Mouse (Mus musculus): ENCODE measurements at regions not wholly inside any gene's neighbourhood (a gene's known extent, or its start where the extent isn't known, plus 50 kb on each side); places are given as distances from the start of the nearest gene placed in this dataset.
"Not testable (repeated sequence)": the region's sequence is repeated elsewhere in the genome, so short reads cannot be mapped to it uniquely, and the experiment has no call there.

GRCm38 (mm10) chr3:40405095-40405948, 125.8 kb upstream of the Intu start:
- no peak for DNase-seq

- no peak for DNase-seq
Measured at GRCm38 (mm10) chr3:40405949-40406236, 125.2 kb upstream of the Intu start.

GRCm38 (mm10) chr3:40408921-40409488, 122.1 kb upstream of the Intu start:
- no peak for DNase-seq

GRCm38 (mm10) chr3:40410749-40411310, 120.3 kb upstream of the Intu start:
- DNase-seq, result no peak

GRCm38 (mm10) chr3:40425183-40425844, 105.8 kb upstream of the Intu start:
- DNase-seq, result not testable (repeated sequence)

GRCm38 (mm10) chr3:40426070-40426469, 105.0 kb upstream of the Intu start:
- DNase-seq, result no peak

- peak; percentile 34 to 39 for DNase-seq
Measured at GRCm38 (mm10) chr3:40428021-40428420, 103.1 kb upstream of the Intu start.

- no peak for DNase-seq
Measured at GRCm38 (mm10) chr3:40438251-40438650, 92.8 kb upstream of the Intu start.

GRCm38 (mm10) chr3:40441092-40442036, 89.7 kb upstream of the Intu start:
- no peak for DNase-seq

GRCm38 (mm10) chr3:40443788-40444595, 87.1 kb upstream of the Intu start:
- peak; percentile 81 to 85 for DNase-seq

- no peak for DNase-seq
Measured at GRCm38 (mm10) chr3:40452958-40453357, 78.1 kb upstream of the Intu start.

GRCm38 (mm10) chr3:40453552-40453951, 77.5 kb upstream of the Intu start:
- no peak for DNase-seq

- DNase-seq, result no peak
Measured at GRCm38 (mm10) chr3:40456070-40456469, 75.0 kb upstream of the Intu start.

GRCm38 (mm10) chr3:40458490-40458889, 72.6 kb upstream of the Intu start:
- no peak for DNase-seq

- DNase-seq, result no peak
Measured at GRCm38 (mm10) chr3:40463446-40463845, 67.6 kb upstream of the Intu start.

- no peak for DNase-seq
Measured at GRCm38 (mm10) chr3:40470101-40470500, 61.0 kb upstream of the Intu start.

- no peak for DNase-seq
Measured at GRCm38 (mm10) chr3:40472766-40473165, 58.3 kb upstream of the Intu start.

GRCm38 (mm10) chr3:40480258-40480951, 50.7 kb upstream of the Intu start:
- DNase-seq, result no peak

Data from cerebellum, postnatal 10 days (tissue).